Mouse (Mus musculus) kidney, adult 2 months (tissue): ENCODE measurements around the gene Mfsd4b1.

Source experiments
- CTCF ChIP-seq: fragments of 200-500 bp; conservative IDR thresholded peaks from 2 replicates; pipeline ENCODE4 v1.5.1; 2011; ENCODE audit warnings: low read depth, mild to moderate bottlenecking, control low read depth, low read length, moderate library complexity, mixed read lengths; ENCODE audit not compliant: insufficient read depth, insufficient read length
- POLR2A ChIP-seq: fragments of 200-500 bp; IDR thresholded peaks from one replicate; pipeline ENCODE4 v1.6.1; 2011; ENCODE audit warnings: low read depth, low read length, control low read depth

GRCm38 (mm10) chr10:40025560-40025959, 492 bp upstream of the Mfsd4b1 start:
- TF ChIP-seq POLR2A (no peak), CTCF (no peak)
